Mouse (Mus musculus) mammary gland, adult 2 months (tissue): ENCODE results near the gene Zfp973. TPM values are rescaled to one million over a fixed set of nuclear protein-coding genes. Genes with fewer than 3 reads are reported as not detected.

Source experiments
- polyA plus RNA-seq: library from polyadenylated mRNA; depleted of rRNA; stranded (reverse); fragments of >200 nt; gene quantifications from 2 replicates; pipeline ENCODE4 v1.2.3, GENCODE M21; 2012; ENCODE audit warnings: low replicate concordance; rRNA removed

Gene Zfp973
- 0.45 and 2.4 TPM in 2 replicates for polyA plus RNA-seq

DNA sequence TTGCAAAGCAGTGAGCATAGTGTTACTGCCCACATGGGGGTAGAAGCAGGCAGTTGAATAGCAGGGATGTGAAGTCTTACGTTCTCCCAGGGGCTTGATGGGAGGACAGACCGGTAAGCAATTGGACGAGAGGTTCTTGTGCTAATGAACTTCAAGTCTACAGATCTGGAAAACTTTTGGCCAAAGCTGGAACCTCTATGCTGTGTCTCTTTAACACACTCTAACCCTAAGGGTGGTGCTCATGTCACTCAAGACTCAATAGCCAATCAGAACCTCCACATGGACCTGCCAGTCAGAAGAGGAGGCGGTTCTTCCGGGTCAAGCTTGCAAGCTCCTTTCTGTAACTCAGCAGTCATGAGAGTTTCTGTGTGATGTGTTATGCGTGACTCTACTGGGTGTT lies at the start of gene Zfp973:
TSS of gene Zfp973 (plus strand) at position 301 of the 400 bp plus-strand sequence.

DNA sequence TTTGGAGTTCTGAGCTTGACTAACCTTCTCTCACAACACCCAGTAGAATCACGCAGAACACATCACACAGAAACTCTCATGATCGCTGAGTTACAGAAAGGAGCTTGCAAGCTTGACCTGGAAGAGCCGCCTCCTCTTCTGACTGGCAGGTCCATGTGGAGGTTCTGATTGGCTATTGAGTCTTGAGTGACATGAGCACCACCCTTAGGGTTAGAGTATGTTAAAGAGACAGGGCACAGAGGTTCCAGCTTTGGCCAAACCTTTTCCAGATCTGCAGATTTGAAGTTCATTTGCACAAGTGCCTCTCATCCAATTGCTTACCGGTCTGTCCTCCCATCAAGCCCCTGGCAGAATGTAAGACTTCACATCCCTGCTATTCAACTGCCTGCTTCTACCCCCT lies 34.1 kb upstream of the Zfp973 start, which contains the start of gene Gm14308:
TSS of gene Gm14308 (minus strand) at position 101 of the 400 bp plus-strand sequence.

DNA sequence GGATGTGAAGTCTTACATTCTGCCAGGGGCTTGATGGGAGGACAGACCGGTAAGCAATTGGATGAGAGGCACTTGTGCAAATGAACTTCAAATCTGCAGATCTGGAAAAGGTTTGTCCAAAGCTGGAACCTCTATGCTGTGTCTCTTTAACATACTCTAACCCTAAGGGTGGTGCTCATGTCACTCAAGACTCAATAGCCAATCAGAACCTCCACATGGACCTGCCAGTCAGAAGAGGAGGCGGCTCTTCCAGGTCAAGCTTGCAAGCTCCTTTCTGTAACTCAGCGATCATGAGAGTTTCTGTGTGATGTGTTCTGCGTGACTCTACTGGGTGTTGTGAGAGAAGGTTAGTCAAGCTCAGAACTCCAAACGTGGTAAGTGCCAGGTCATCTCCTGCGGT lies 37.7 kb downstream of the Zfp973 start, which contains the start of gene Gm14305:
TSS of gene Gm14305 (plus strand) at position 278 of the 400 bp plus-strand sequence.

Other genes with a start within 250 kb of the Zfp973 start
- 1.3 TPM in 1 of 2 replicates, not detected in the other for gene Gm14435, start 246.9 kb upstream of the Zfp973 start, polyA plus RNA-seq
- 0.32 and 5.3 TPM in 2 replicates for gene Gm14434, start 183.7 kb upstream of the Zfp973 start, polyA plus RNA-seq
- gene Zfp967, start 149.5 kb upstream of the Zfp973 start, polyA plus RNA-seq = not detected in 2 replicates
- 1.9 and 5.3 TPM in 2 replicates for gene Gm14308, start 34.2 kb upstream of the Zfp973 start, polyA plus RNA-seq
- 0.99 and 5.5 TPM in 2 replicates for gene Gm14305, start 37.8 kb downstream of the Zfp973 start, polyA plus RNA-seq
- 1.5 and 5.6 TPM in 2 replicates for gene Gm14295, start 128.1 kb downstream of the Zfp973 start, polyA plus RNA-seq
- gene Gm14408, start 160.6 kb downstream of the Zfp973 start, polyA plus RNA-seq = not detected in 2 replicates